Mouse (Mus musculus) cerebellum, adult 2 months (tissue): ENCODE data around the gene Cdh23.

Experiments used
- CTCF ChIP-seq: fragments of 200-500 bp; IDR thresholded peaks from 2 replicates; pipeline ENCODE4 v1.5.1; 2011; ENCODE audit warnings: low read depth, mild to moderate bottlenecking, control low read depth, low read length, moderate library complexity, borderline replicate concordance; ENCODE audit not compliant: insufficient read depth
- POLR2A ChIP-seq: fragments of 200-500 bp; IDR thresholded peaks from 2 replicates; pipeline ENCODE4 v1.6.1; 2011; ENCODE audit warnings: low read length, control low read depth, borderline replicate concordance; ENCODE audit not compliant: insufficient read depth

GRCm38 (mm10) chr10:60303419-60303818 lies 392.9 kb downstream of the Cdh23 start:
- TF ChIP-seq CTCF (no peak), POLR2A (no peak)
